Mouse (Mus musculus) ES-E14 (cell line): ENCODE measurements at regions not wholly inside any gene's neighbourhood (a gene's known extent, or its start where the extent isn't known, plus 50 kb on each side); places are given as distances from the start of the nearest gene placed in this dataset.

Experiments
- CHD2 ChIP-seq: IDR thresholded peaks from 2 replicates; pipeline ENCODE4 v1.6.1; 2014; ENCODE audit warnings: mild to moderate bottlenecking, low read depth, low read length, inconsistent platforms
- MAFK ChIP-seq: IDR thresholded peaks from 2 replicates; pipeline ENCODE4 v1.6.1; 2014; ENCODE audit warnings: mild to moderate bottlenecking, low read depth, low read length, inconsistent platforms; ENCODE audit not compliant: insufficient read depth
- ZC3H11A ChIP-seq: IDR thresholded peaks from 2 replicates; pipeline ENCODE4 v1.6.1; 2012; ENCODE audit warnings: low read depth, mild to moderate bottlenecking, inconsistent platforms, low read length, borderline replicate concordance
- ZNF384 ChIP-seq: IDR thresholded peaks from 2 replicates; pipeline ENCODE4 v1.6.1; 2012; ENCODE audit warnings: low read depth, low read length, inconsistent platforms

- TF ChIP-seq ZNF384 (no peak), ZC3H11A (no peak), CHD2 (no peak), MAFK (no peak)
These were observed 81.8 kb upstream of the Barx2 start for GRCm38 (mm10) chr9:31995101-31995500.
